Mouse (Mus musculus) T-helper 17 cell (primary cell): ENCODE data around the gene Grin2b.

Source experiments
- in situ Hi-C, 2 experiments: fragments of 300-600 bp; cut with MboI, MseI; formaldehyde crosslinking; loops; 1 replicate in 1 of 2; 2 replicates in 1 of 2; pipeline ENCODE4 v1.15.1; 2025; ENCODE audit warnings: high pct_unique_total_duplicates in 2 of 2

The Grin2b gene

DNA sequence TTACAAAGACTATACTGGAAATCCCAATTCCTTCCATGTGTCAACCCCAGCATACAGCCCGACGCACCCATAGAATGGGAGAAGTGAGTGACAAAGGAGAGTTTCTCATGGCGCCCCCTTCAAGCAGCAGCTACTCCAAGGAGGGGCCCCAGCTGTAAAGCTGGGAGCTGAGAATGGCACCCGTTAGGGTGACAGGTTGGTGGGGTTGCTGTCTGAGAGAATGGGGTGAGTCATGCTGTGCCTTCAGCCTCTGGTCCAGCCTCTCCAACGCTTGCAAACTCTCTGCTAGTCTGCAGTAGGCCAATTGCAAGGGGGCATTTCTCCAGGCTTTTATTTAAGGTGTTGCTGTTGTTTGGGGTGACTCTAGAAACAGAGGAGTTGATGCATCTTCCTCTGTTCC is 73.1 kb downstream of the Grin2b start:
- in situ Hi-C loops = no loop called here

DNA sequence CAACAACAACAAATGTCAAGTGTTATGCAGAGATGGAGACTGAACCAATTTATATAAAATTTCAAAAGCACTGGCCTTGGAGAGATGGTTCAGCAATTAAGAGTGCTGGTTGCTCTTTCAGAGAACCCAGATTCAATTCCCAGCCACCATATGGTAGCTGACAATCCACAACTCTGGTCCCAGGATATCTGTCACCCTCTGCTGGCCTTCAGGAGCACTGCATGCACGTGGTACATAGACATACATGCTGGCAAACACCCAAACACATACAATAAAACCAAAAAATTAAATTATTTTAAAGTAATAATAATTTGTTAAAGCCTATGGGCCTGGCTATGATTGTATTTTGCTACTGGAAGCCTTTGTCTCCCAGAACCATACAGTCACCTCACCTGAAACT is 77.0 kb downstream of the Grin2b start:
- in situ Hi-C loops = no loop called here

DNA sequence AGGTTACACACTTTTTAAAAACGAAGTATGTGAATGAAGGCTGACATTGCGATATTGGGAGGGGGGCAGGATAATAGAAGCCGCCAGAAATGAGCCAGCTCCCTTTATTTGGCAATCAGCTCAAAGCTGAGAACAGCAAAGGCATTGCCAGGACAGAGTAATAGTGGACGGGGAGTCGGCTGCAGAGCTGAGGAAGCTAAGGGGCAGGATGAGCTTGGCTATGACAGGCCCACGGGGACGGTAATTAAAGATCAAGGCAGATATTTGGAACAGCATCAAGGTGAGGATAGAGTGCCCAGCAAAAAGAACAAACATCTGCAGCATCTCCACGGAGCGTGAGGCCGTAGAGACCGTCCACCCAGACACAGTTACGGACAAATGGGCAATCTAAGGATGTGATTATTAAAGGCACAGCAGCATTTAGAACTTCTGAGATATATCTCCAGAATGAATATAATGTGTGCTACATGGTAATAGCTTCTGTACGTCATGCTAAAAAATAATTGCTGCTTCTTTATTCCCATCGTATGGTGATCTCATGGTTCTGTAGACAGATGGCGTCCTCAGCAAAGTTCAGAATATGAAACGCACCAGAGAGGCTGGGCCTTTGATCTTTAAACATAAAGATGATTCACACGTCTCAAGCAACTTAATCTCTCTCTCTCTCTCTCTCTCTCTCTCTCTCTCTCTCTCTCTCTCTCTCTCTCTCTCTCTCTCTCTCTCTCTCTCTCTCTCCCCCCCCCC is 93.1 kb downstream of the Grin2b start:
- in situ Hi-C loops = no loop called here

DNA sequence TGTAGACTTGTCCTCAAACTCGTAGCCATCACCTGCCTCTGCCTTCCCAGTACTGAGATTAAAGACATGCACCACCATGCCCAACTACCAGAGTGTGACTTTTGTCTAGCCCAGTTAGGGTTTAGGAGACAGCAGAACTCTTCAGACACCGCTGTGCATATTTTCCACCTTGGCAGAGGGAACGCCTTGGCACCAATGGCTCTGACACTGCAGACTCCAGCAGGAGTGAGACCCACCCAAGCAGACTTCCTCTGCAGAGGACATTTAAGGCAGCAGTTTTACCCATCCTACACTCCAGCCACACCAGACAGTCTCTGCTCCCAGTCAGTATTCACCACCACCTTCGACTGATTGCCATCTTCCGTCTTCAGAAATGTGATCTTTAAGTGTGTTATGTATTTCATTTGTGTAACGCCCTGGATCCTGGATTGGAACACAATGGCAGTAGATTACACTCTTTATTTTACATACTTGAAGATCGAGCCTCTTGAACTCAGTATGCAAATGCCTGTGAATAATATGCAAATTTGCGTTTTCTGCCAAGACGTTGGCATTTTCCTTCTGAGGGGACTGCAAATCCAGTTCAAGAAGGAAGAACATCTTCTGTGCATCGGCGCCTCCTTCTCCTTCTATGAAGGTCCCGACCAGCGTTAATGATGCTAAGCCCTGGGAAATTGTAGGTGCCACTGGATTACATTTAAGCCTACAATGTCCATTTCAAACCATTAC is 100.8 kb downstream of the Grin2b start:
- in situ Hi-C loops = no loop called here

DNA sequence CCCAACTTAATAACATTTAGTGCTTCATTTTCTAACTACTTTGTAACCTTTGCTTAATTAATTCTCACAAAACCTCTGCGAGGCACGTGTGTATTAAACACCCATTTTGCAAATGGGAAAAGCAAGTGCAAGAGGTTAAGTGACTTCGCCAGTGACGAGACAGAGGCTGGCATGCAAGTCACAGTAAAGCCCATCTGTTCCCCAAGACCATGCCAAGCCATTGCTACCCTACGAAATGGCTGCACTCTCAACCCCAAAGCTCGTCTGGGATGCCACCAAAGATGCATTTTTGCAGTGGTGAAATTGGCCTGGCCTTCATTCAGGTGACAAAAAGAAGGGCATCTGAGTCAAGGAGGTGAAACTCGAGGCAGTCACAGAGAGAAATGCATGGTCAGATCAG is 103.2 kb downstream of the Grin2b start:
- in situ Hi-C loops = no loop called here

DNA sequence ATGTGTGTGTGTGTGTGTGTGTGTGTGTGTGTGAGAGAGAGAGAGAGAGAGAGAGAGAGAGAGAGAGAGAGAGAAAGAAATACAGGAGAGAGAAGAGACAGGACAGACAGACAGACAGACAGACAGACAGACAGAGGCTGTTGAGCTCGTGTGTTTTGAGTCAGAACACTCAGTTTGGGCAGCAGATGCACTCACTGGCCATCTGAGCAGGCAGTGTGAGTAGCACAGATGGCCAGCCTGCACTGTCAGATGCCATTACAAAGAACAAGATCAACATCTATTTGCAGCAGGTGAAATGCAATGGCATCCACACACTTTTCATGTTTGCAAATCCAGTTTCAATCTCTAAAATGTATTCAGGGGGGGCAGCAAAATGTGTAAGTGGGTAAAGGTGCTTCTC is 120.0 kb downstream of the Grin2b start:
- in situ Hi-C loops = no loop called here

DNA sequence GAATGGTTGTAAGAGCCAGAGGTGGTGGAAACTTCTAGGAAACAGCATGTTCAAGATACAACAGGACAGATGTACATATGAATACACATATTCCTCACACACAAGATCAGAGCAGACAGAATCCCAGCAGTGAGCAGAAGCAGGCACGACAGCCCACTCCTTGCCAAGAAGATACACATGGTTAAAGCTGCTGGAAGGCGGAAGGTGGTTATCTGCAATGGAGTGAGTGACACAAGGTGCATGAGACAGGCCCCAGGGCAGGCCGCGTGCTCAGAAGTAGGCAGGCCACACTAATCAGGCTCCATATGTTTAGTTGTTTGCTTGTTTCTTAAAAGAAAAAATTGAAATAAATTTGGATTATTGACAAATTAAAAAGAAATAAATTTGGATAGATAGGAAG is 123.0 kb downstream of the Grin2b start:
- in situ Hi-C loops = no loop called here

DNA sequence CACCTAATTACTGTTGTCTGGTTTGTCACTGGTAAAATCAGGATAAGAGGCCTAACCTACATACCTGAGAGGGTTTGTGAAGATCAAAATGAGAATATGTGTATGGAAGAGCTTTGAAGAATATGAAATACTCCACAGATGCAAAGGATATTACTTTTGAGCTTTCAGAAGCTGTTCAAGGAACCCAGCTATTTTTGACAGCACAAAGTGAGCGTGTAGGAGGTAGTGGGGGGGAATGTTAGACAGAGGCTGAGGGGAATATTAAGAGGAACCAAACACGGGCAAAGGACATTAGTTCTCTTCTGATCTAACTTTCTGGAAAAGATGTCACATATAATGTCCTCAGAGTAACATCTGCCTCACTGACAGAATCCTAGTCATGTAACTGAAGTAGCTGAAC is 125.2 kb downstream of the Grin2b start:
- in situ Hi-C loops = no loop called here

DNA sequence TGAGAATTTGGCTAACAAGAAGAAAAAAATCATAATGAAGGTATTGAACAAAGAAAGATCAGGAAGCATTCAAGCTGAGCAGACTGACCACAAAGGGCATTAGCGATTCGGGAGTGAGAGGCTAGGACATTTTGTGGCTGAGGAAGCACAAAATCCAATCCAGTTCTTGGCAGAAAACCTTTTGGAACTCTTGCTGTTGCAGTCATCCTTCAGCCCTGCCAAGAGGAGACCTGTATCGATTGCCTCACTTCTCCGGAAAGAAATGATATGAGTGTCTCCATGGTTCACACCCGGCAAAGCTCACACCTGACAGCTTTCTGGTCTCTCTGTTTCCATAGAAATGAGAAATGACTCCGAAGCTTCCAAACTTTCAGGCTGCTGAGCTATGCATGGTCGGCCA is 127.2 kb downstream of the Grin2b start:
- in situ Hi-C loops = no loop called here

DNA sequence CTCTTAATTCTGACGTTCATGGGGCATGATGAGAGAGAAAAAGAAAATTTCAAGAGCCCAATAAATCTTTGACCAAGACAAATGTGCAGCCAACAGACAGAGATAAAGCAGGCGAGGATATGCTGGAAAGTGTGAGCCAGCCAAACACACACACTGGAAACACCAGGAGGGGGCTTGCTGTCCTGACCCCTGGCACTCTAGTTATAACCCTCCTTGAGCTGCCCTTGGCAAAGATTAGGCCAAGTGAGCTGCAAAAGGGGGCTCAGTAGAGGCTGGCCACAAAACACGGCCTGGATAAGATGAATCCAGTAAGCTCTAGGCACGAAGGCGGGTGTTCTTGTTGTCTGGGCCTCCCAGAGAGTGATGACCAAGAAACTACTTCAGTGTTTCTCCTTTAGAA is 128.8 kb downstream of the Grin2b start:
- in situ Hi-C loops = no loop called here

DNA sequence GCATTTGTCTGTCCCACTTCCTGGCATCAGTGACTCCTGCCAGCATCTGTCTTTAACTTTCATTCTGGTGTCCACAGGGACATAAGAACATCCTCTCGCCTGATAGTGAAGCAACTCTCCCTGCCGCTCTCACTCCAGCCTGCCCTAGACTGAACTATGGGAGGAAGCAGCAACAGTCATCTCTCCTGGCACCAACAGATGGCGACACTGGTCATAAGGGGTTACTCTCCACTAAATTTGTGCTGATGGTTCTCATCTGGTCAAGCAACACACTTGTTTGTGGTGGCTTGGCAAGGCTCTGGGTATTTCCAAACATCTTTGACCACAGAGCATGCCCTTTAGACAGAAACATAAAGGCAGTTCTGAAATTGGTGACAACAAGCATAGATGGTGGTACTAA is 130.9 kb downstream of the Grin2b start:
- in situ Hi-C loops = no loop called here

DNA sequence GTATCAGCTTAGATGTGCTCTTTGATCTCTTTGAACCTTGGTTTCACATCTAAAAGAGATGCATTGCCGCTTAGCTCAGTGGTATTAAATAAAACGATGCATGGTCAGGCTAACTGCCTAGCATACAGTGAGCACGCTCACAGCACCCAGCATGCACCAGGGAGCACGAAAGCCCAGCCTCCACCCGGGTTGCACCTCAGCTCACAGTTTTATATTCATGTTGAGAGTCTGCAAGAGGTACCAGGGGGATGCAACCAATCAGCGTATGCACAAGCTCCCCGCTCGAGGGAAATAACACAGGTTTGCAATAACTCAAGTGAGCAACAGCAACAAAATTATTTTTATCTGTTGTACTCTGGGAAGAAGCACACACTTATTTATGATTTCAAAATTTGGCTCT is 131.5 kb downstream of the Grin2b start:
- in situ Hi-C loops = no loop called here

DNA sequence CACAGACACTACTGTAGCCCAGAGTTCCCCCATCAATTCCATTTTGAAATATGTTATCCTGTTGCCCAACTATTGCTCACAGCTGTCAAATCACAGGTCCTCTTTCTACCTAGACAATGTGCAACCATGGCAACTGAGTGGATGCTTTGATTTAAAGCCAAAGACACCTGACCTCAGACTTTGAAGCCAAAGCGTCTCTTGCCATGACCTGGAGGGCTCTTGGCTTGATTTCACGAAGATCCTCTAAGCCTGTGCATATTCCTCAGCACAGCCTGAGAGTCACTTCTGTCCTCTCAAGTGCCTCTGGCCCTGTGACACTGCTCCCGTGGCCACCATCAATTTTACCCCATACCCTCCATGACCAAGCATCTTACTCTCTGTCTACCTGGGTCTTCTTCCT is 132.4 kb downstream of the Grin2b start:
- in situ Hi-C loops = no loop called here

DNA sequence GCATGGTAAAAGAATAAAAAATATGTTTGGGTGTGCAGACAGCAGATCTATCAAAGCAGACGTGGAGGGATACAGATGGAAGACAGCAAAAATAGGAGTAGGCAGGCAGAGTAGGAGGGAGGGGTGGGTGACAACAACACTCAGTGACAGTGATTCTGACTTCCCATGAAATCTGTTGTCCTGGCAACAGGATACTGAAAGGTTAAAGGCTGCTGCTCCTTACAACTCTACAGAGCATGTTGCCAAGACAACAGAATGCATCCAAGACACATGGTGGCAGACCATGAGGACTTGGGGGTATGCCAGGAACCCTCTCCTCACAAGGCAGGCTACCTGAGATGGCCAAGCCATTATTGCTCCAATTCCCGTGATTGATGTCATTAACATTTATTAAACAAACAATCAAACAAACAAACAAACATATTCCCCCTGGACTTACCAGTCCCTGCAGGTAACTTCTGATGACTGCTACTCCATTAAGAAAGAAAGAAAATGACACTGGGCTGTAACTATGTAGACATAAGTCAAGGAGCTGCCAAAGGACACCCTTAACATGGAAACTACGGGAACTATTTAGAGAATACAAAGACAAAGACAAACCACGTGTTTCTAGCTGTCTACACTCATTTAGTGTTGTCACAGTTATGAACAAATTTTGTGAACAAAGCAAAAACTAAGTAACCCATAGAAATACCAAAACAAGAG is 143.9 kb downstream of the Grin2b start:
- in situ Hi-C loops = no loop called here

DNA sequence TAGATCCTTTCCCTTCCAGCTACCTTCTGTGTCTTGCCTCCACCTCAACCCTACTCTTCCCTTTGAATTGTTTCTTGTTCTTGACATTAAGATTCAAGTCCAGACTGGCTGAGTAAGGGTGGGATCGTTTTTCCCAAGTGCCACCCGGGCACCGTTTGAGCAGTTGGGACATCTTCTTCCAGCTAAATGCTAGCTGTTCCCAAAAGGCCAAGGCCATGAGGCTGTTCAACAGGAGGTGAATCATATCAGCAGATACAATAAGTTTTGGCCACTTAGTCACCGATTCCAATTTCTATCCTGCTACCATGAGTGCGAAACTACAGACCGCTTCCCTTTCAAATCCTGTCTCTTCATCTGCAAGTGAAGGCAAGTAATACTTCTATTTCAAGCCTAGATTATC is 146.4 kb downstream of the Grin2b start:
- in situ Hi-C loops = no loop called here

DNA sequence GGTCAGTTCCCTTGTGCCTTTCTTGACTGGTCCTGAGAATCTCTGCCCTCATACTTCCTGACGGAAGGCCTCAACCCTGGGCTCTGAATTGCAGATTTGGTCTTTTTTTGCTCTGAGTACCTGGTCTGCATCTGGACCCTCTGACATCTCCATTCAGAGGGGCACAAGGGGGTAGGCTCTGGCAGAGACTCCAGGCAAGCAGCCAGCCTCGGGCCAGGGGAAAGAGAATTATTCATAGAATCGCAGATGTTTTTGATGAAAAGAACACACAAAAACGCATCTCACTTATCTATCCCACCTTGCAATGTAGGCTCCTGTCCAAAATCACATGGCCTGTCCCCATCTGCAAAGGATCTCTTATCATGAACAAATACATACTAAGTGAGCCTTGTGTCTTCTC is 147.5 kb downstream of the Grin2b start:
- in situ Hi-C loops = no loop called here

DNA sequence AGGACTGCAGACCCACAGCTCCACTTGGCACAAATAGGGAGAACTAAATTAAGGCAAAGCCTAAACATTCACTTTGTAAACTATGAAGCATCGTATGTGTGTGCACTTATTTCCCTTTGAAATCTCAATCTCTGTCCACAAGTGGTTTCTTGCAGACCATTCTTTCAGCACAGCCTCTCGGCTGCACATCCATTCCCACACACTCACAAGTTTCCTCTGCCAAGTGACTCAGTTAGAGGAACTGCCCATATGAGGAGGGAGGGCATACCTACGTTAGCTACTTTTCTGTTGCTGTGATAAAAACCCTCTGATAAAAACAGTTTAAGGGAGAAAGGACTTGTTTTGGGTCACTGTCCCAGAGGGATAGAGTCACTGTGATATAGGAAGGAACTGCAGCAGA is 152.9 kb downstream of the Grin2b start:
- in situ Hi-C loops = no loop called here

DNA sequence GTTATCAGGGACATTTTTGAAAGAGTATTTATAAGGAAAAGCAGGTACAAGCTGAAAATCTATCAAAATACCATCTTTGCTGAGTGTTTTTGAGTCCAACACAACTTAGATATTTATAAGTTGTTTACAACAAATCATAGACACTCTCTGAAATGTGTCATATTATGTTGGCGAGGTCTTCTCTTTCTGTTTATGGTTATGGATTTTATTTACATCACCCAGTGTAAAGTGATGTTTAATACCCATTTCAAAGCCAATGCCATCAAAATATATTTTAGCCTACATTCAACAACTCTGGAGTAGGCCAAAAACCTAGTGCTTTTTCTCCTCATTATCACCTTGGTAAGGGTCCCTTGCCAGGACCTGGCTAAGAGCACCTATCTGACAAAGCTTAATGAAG is 154.3 kb downstream of the Grin2b start:
- in situ Hi-C loops = no loop called here

DNA sequence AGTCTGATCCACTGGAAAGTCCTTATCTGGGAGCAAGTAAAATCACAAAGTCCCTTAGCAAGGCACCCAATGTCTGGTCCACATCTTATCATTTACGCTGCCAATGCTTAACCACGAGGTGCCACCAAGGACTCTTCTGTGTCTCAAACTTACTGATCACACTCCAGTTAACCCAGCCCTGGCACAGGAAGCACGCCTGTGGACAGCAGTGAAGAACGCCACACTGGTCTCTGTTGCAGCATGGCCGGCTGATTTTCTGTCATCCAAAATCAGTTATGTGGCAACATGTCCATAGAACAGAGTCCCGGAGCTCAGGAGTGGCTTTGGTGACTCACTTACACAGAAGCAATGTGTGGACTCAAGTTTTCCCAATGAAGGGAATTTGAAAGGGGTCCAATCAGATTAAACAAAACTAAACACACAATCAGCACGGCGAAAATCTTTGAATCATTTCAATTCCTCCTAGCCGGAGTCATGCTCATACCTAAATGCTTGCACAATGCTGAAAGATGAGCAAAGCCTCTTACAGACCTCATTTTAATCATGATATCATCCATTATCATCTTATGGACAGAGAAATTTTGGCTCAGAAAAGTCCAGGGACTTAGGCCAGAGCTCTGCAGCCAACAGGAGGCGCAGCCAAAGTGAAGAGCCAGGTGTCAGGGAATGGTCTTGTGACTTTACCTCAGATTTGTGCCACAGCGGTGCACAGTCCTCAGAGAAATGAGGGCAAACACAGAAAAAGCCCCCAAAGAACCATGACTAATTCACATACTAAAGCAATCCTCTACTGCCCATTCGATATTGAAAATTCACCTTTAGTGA is 159.5 kb downstream of the Grin2b start:
- in situ Hi-C loops = no loop called here

DNA sequence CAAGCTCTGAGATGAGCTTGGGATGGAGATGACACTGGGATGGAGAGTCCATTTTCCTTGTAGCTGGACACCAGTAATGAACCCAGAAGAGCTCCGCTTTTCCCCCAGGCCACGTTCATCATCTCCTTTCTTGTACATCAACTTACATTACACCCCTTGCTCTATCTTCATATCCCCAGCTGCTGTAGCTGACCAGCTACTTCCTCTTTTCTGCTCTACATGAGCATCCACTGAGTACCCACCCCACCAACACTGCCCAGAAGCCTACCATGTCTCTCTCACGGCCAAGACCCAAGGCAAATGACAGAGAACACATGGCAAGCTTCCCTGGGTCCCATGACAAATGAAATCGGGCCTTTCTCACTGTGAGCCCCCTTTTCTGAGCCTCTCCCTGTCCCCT is 161.8 kb downstream of the Grin2b start:
- in situ Hi-C loops = no loop called here

DNA sequence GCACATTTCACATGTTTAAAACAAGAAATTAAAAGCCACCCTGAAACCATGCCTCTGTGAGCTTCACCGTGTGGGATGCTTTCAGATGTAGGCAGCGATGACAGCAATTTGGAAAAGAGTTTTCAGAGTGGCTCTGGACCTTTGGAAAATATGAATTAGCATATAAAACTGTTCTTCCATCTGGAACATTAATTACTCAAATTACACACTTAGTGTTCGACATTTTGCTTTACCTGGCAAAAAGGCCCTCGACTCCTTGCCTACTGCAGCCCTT is 162.3 kb downstream of the Grin2b start:
- in situ Hi-C loops = no loop called here
